33 mouse cellular contexts compared by ENCODE assay signal in genomic region chr14:25863721-25864120, GRCm38 (mm10). TPM values are rescaled to one million over a fixed set of nuclear protein-coding genes. Genes with fewer than 3 reads are reported as not detected.
"Had no signal": no experiment of that assay in that cellular context is flagged by ENCODE, and none has a peak within 500 bp of the region (broad histone marks: within the 10 kb centered on the region; RNA-seq: fewer than 3 reads in every experiment).

No protein-coding gene starts in this region.

- H3K36me3 ChIP-seq: heart, embryonic 10.5 days; heart, embryonic 12.5 days; hindbrain, embryonic 10.5 days; hindbrain, embryonic 12.5 days; intestine, embryonic 15.5 days; limb, embryonic 13.5 days; limb, embryonic 15.5 days; liver, embryonic 12.5 days had no signal

- H3K27ac ChIP-seq: heart, embryonic 10.5 days; hindbrain, embryonic 10.5 days; hindbrain, embryonic 12.5 days; hindbrain, embryonic 14.5 days; intestine, embryonic 15.5 days; limb, embryonic 13.5 days; limb, embryonic 15.5 days; liver, embryonic 12.5 days; liver, embryonic 14.5 days had no signal

- H3K4me2 ChIP-seq: heart, embryonic 12.5 days; hindbrain, embryonic 12.5 days; hindbrain, embryonic 14.5 days; intestine, embryonic 15.5 days; limb, embryonic 13.5 days; limb, embryonic 15.5 days; liver, embryonic 12.5 days had no signal

- ATAC-seq: hindbrain, embryonic 16.5 days; inflammation-experienced regulatory T-cells, adult 6 months; intestine, embryonic 15.5 days; intestine, postnatal 0 days; liver, embryonic 12.5 days had no signal

- DNase-seq: gastrocnemius, postnatal 25 days; heart, adult 18-20 months; heart, postnatal 10 days; heart, postnatal 4 days; kidney, adult 18-20 months; kidney, adult 8-10 months; kidney, postnatal 10 days; kidney, postnatal 25 days; layer of hippocampus, adult 9-11 months; layer of hippocampus, postnatal 36 days; left cerebral cortex, postnatal 4 days had no signal

- H3K4me1 ChIP-seq: hindbrain, embryonic 12.5 days had no signal

- H3K27me3 ChIP-seq: heart, embryonic 12.5 days; hindbrain, embryonic 12.5 days; intestine, embryonic 15.5 days; limb, embryonic 13.5 days; limb, embryonic 15.5 days; liver, embryonic 12.5 days had no signal

- H3K4me3 ChIP-seq: heart, embryonic 10.5 days; heart, embryonic 12.5 days; hindbrain, embryonic 10.5 days; hindbrain, embryonic 12.5 days; intestine, embryonic 15.5 days; limb, embryonic 13.5 days; limb, embryonic 15.5 days; liver, embryonic 12.5 days had no signal

- H3K9me3 ChIP-seq: heart, embryonic 10.5 days; heart, embryonic 12.5 days; hindbrain, embryonic 10.5 days; hindbrain, embryonic 12.5 days; intestine, embryonic 15.5 days; limb, embryonic 13.5 days; limb, embryonic 15.5 days; liver, embryonic 12.5 days had no signal

- H3K9ac ChIP-seq: heart, embryonic 12.5 days; hindbrain, embryonic 12.5 days; hindbrain, embryonic 14.5 days; intestine, embryonic 15.5 days; limb, embryonic 13.5 days; limb, embryonic 15.5 days; liver, embryonic 12.5 days; liver, embryonic 14.5 days had no signal

RNA-seq across cellular contexts. Expression of gene Plac9a, which starts 39.2 kb away (rescaled TPM):
- total RNA-seq: granulocyte monocyte progenitor cell, adult 5-6 weeks; layer of hippocampus, adult 18-20 months; layer of hippocampus, adult 8-10 months; layer of hippocampus, postnatal 36 days; left cerebral cortex, adult 18-20 months; left cerebral cortex, postnatal 25 days; liver, adult 2 months had no signal
- polyA plus RNA-seq: heart, embryonic 10.5 days; heart, embryonic 12.5 days; heart, embryonic 14.5 days; hindbrain, embryonic 10.5 days; hindbrain, embryonic 12.5 days; hindbrain, embryonic 14.5 days; hindbrain, embryonic 16.5 days; inflammation-experienced regulatory T-cells, adult 6 months; intestine, embryonic 15.5 days; kidney, embryonic 16.5 days; limb, embryonic 11.5 days; limb, embryonic 13.5 days; limb, embryonic 15.5 days; liver, adult 2 months; liver, embryonic 12.5 days had no signal
